Mouse (Mus musculus) embryonic facial prominence, embryonic 13.5 days (tissue): ENCODE data around the gene Stard3nl. TPM values are rescaled to one million over a fixed set of nuclear protein-coding genes. Genes with fewer than 3 reads are reported as not detected.

Source experiments
- ATAC-seq: fragments of 200-750 bp; cut with Nextera tagmentation; 2 replicates; pipeline ENCODE4 v1.8.0; 2017; ENCODE audit warnings: low read depth; ENCODE audit not compliant: insufficient number of reproducible peaks, insufficient read depth, low FRiP score, low TSS enrichment
- H3K27ac ChIP-seq: fragments of 300-500 bp; sonication (generic); 2 replicates; pipeline ENCODE4 v1.5.1; 2015; ENCODE audit warnings: moderate library complexity, mild to moderate bottlenecking, inconsistent platforms
- H3K27me3 ChIP-seq: fragments of 300-500 bp; sonication (generic); 2 replicates; pipeline ENCODE4 v1.6.1; 2015; ENCODE audit warnings: mild to moderate bottlenecking, inconsistent platforms
- H3K36me3 ChIP-seq: fragments of 300-500 bp; sonication (generic); 2 replicates; pipeline ENCODE4 v1.6.1; 2015; ENCODE audit warnings: mild to moderate bottlenecking, inconsistent platforms
- H3K4me1 ChIP-seq: fragments of 300-500 bp; sonication (generic); 2 replicates; pipeline ENCODE4 v1.6.1; 2015; ENCODE audit warnings: inconsistent platforms
- H3K4me2 ChIP-seq: fragments of 300-500 bp; sonication (generic); 2 replicates; pipeline ENCODE4 v1.6.1; 2015; ENCODE audit warnings: moderate library complexity, mild to moderate bottlenecking, inconsistent platforms
- H3K4me3 ChIP-seq: fragments of 300-500 bp; sonication (generic); 2 replicates; pipeline ENCODE4 v1.5.1; 2015; ENCODE audit warnings: mild to moderate bottlenecking, inconsistent platforms
- H3K9ac ChIP-seq: fragments of 300-500 bp; sonication (generic); 2 replicates; pipeline ENCODE4 v1.6.1; 2015; ENCODE audit warnings: mild to moderate bottlenecking, inconsistent platforms
- H3K9me3 ChIP-seq: fragments of 300-500 bp; sonication (generic); 2 replicates; pipeline ENCODE4 v1.6.1; 2016; ENCODE audit warnings: inconsistent platforms
- WGBS: fragments of 180-500 bp; shearing (Covaris S2); methylation state at CpG from one replicate; pipeline ENCODE4 v1.1.7; 2015; ENCODE audit warnings: mixed read lengths; 5-methylcytosine and 5-hydroxymethylcytosine counted together
- polyA plus RNA-seq: library from polyadenylated mRNA; unstranded; fragments of >200 nt; fragmentation: Nextera tagmentation; extraction: Ambion mirVana; gene quantifications from 2 replicates; pipeline ENCODE4 v1.2.1, GENCODE M21; 2015

Stard3nl gene
- polyA plus RNA-seq, 1 experiment from 2014 or later: 121 TPM

DNA sequence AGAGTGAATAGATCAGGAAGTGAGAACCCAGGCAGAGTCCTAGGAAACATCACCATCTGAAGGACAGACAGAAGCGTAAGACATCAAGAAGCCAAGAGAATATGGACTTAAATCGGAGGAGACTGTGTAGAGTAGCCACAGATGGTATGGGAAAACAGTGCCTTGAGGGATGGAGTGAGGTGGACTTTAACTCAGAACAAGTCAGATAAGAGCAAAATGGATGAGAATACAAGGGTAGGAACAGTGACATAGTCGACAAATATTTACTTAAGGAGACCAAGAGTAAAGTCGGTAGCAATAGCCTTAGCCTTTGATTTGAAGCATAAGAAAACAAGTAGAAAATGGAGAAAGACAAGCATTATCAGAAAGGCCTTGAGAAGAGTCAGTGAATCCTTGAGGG, 15.1 kb upstream of the Stard3nl start:
- no peaks in the 10 kb centered on the region for H3K9me3 ChIP-seq
- no peak overlapping the region for H3K27ac ChIP-seq
- no peak for ATAC-seq
- no peaks in the 10 kb centered on the region for H3K4me1 ChIP-seq
- no peaks in the 10 kb centered on the region for H3K27me3 ChIP-seq
- WGBS: 91% methylated on average over 4 of the region's 4 CpGs
- H3K4me3 ChIP-seq: no peak overlapping the region
- H3K36me3 ChIP-seq: no peaks in the 10 kb centered on the region
- H3K9ac ChIP-seq: no peak overlapping the region
- no peak overlapping the region for H3K4me2 ChIP-seq

DNA sequence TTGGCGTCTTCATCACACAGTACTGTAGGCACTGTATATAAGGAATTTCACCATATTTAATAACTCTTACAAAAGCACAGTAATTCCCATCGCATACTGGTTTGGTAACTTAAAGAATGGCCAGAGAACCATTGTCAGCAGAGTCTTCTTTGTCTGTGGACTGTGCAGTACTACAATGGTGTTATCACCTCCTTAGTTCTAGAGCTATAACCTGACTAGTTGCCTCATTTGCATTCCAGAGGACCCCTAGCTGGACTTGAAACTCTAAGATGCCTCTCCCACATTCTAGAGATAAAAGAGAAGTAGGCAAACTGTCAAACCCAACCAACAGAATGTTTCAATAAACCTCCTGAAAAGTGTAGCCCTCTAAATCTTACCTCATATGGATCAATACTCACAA, 12.4 kb upstream of the Stard3nl start:
- H3K4me1 ChIP-seq: no peaks in the 10 kb centered on the region
- H3K4me2 ChIP-seq: no peak overlapping the region
- H3K9ac ChIP-seq: no peak overlapping the region
- no peak overlapping the region for H3K27ac ChIP-seq
- H3K36me3 ChIP-seq: no peaks in the 10 kb centered on the region
- H3K27me3 ChIP-seq: no peaks in the 10 kb centered on the region
- no peak for ATAC-seq
- WGBS: 88% methylated on average over 2 of the region's 2 CpGs
- H3K9me3 ChIP-seq: no peaks in the 10 kb centered on the region
- H3K4me3 ChIP-seq: no peak overlapping the region

DNA sequence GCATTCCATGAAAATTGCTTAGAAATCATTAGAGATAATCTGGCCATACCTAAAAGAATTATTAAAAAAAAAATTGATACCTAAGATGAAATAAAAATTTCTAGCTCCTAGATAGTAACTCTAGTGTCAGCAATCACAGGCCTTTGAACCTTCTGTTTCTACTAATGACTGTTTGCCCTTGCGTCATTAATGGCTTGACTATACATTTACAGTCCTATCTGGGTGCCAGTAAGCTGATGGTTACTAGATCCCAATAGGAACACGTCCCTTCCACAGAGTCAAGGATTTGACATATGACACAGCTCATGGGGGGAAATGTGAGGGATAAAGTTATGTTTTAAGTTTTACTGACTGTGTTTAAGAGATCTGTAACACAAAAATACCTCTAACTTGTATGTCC, 9.0 kb upstream of the Stard3nl start:
- H3K9ac ChIP-seq: no peak overlapping the region
- no peaks in the 10 kb centered on the region for H3K9me3 ChIP-seq
- no peak overlapping the region for H3K4me2 ChIP-seq
- 77% methylated on average over 2 of the region's 2 CpGs for WGBS
- no peaks in the 10 kb centered on the region for H3K36me3 ChIP-seq
- H3K27ac ChIP-seq: no peak overlapping the region
- no peak for ATAC-seq
- no peak overlapping the region for H3K4me3 ChIP-seq
- H3K4me1 ChIP-seq: no peaks in the 10 kb centered on the region
- no peaks in the 10 kb centered on the region for H3K27me3 ChIP-seq

GRCm38 (mm10) chr13:19394798-19395687, 552 bp downstream of the Stard3nl start:
- H3K4me3 ChIP-seq: peak overlapping the region; percentile 87
- H3K27me3 ChIP-seq: no peaks in the 10 kb centered on the region
- H3K9ac ChIP-seq: peak overlapping the region; percentile 95
- peak; percentile 77 for ATAC-seq
- peak overlapping the region; percentile 86 for H3K27ac ChIP-seq
- WGBS: under 1% methylated on average over 25 of the region's 25 CpGs
- H3K4me2 ChIP-seq: peak overlapping the region; percentile 63
- H3K4me1 ChIP-seq: peaks cover 17% of the 10 kb centered on the region
- H3K9me3 ChIP-seq: no peaks in the 10 kb centered on the region
- H3K36me3 ChIP-seq: peaks cover 3% of the 10 kb centered on the region; the same call in 1 of the 2 replicates

- H3K4me3 ChIP-seq: peak overlapping the region; percentile 87
- H3K4me2 ChIP-seq: peak overlapping the region; percentile 63
- no peaks in the 10 kb centered on the region for H3K9me3 ChIP-seq
- no peak for ATAC-seq
- peak overlapping the region; percentile 11; the same call in 1 of the 2 replicates for H3K27ac ChIP-seq
- no peaks in the 10 kb centered on the region for H3K27me3 ChIP-seq
- H3K4me1 ChIP-seq: peaks cover 19% of the 10 kb centered on the region
- 34% methylated on average over 4 of the region's 4 CpGs for WGBS
- peaks cover 3% of the 10 kb centered on the region; the same call in 1 of the 2 replicates for H3K36me3 ChIP-seq
- peak overlapping the region; percentile 54; the same call in 1 of the 2 replicates for H3K9ac ChIP-seq
These were observed 1.4 kb downstream of the Stard3nl start for GRCm38 (mm10) chr13:19394171-19394570.

GRCm38 (mm10) chr13:19393731-19394130, 1.9 kb downstream of the Stard3nl start:
- Histone ChIP-seq H3K4me1 (peaks cover 19% of the 10 kb centered on the region), H3K27ac (no peak overlapping the region), H3K9ac (no peak overlapping the region), H3K4me2 (peak overlapping the region; percentile 63), H3K9me3 (no peaks in the 10 kb centered on the region), H3K4me3 (peak overlapping the region; percentile 87; the same call in 1 of the 2 replicates), H3K36me3 (peaks cover 3% of the 10 kb centered on the region; the same call in 1 of the 2 replicates), H3K27me3 (no peaks in the 10 kb centered on the region)
- no peak for ATAC-seq
- WGBS: 69% methylated on average over 2 of the region's 2 CpGs

DNA sequence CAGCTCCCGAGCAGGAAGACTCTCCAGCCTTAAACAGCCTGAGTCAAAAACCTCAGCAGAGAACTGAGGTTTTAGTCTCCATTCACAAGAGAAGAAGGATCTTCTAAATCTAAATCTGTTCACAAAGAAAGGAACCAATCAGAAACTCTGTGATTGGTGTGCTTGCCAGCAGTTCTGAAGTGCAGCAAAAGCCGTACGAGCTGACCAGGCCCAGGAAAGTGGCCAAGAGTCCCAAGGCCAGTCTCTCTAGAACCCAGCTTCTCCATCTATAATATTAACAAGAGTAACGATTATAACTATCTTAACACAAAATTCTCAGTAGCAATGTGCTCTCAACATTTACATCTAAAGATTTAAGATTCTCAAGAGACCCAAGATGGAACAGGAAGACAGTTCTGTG, 4.0 kb downstream of the Stard3nl start:
- 89% methylated on average over 4 of the region's 4 CpGs for WGBS
- Histone ChIP-seq H3K9me3 (no peaks in the 10 kb centered on the region), H3K36me3 (peaks cover 3% of the 10 kb centered on the region; the same call in 1 of the 2 replicates), H3K27me3 (no peaks in the 10 kb centered on the region), H3K27ac (no peak overlapping the region), H3K4me3 (no peak overlapping the region), H3K4me1 (peaks cover 19% of the 10 kb centered on the region), H3K4me2 (no peak overlapping the region), H3K9ac (no peak overlapping the region)
- ATAC-seq: no peak

DNA sequence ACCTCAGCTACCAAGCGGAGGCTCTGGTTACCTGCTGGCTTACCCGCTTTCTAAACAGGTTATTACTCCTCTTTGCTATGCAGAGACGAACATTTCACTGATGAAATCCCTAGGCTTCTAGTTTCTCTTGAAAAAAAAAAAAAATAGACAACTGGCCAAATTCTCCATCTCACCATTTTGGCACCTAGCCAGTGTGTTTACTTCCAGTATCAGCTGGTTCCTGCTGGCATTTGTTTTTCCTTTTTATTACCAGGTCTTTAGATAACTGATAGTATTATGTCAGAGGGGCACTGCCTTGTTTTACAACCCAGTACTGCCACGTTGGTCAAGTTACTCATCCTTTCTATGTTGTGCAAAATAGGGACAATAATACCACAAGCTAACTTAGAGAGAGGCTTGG, 5.3 kb downstream of the Stard3nl start:
- Histone ChIP-seq H3K9ac (no peak overlapping the region), H3K27me3 (no peaks in the 10 kb centered on the region), H3K36me3 (peaks cover 3% of the 10 kb centered on the region; the same call in 1 of the 2 replicates), H3K4me1 (peaks cover 24% of the 10 kb centered on the region), H3K4me2 (no peak overlapping the region), H3K27ac (no peak overlapping the region), H3K4me3 (no peak overlapping the region), H3K9me3 (no peaks in the 10 kb centered on the region)
- no peak for ATAC-seq
- WGBS: 67% methylated on average over 4 of the region's 4 CpGs

DNA sequence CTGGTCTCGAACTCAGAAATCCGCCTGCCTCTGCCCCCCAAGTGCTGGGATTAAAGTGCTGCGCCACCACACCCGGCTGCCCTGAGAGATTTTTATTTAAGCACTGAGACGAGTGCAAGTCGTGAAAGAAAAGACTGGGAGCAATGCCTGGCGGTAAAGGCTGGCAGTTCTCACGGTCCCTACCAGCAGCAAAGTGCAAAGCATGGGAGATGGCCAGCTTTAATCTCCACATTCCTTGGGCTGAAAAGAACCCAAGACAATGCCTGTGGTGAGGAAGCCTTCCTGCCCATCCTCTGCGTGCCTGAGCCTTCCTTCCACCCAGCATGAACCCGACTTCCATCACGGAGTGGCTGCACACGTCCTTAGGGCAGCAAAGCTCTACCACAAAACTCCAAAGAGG, 5.7 kb downstream of the Stard3nl start:
- H3K4me2 ChIP-seq: no peak overlapping the region
- no peak for ATAC-seq
- peaks cover 3% of the 10 kb centered on the region; the same call in 1 of the 2 replicates for H3K36me3 ChIP-seq
- WGBS: 54% methylated on average over 12 of the region's 12 CpGs
- no peak overlapping the region; the same call in 1 of the 2 replicates for H3K27ac ChIP-seq
- no peaks in the 10 kb centered on the region for H3K27me3 ChIP-seq
- peaks cover 23% of the 10 kb centered on the region for H3K4me1 ChIP-seq
- no peak overlapping the region for H3K4me3 ChIP-seq
- no peaks in the 10 kb centered on the region for H3K9me3 ChIP-seq
- no peak overlapping the region for H3K9ac ChIP-seq

DNA sequence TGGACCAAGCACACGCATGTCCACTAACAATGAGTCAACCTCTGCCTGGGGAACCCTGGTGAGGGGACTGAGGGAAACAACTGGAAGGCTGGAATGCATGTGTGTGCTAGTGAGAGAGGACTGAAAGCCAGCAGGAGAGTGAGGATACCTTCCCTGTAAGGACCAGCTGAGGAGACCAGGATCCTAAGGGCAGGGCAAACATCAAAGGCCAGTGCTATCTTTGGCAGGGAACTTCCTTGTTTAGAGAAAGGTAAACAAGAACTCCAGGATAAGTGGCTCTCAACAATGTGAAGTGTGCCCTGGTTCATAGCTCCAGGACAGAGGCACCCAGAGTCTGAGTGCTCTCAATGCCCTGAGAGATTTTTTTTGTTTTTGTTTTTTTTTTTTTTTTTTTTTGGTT, 6.2 kb downstream of the Stard3nl start:
- Histone ChIP-seq H3K9me3 (no peaks in the 10 kb centered on the region), H3K27ac (no peak overlapping the region), H3K4me1 (peaks cover 20% of the 10 kb centered on the region), H3K27me3 (no peaks in the 10 kb centered on the region), H3K36me3 (peaks cover 3% of the 10 kb centered on the region; the same call in 1 of the 2 replicates), H3K4me2 (no peak overlapping the region), H3K4me3 (no peak overlapping the region), H3K9ac (no peak overlapping the region)
- no peak for ATAC-seq
- 79% methylated on average over 1 of the region's 1 CpGs for WGBS

GRCm38 (mm10) chr13:19385226-19385625, 10.4 kb downstream of the Stard3nl start:
- H3K4me3 ChIP-seq: no peak overlapping the region
- H3K27me3 ChIP-seq: no peaks in the 10 kb centered on the region
- no peak overlapping the region for H3K27ac ChIP-seq
- no peak for ATAC-seq
- no peak overlapping the region for H3K9ac ChIP-seq
- H3K9me3 ChIP-seq: no peaks in the 10 kb centered on the region
- 79% methylated on average over 4 of the region's 4 CpGs for WGBS
- H3K4me1 ChIP-seq: peaks cover 9% of the 10 kb centered on the region
- no peak overlapping the region for H3K4me2 ChIP-seq
- no peaks in the 10 kb centered on the region for H3K36me3 ChIP-seq
